Mouse (Mus musculus) subcutaneous adipose tissue, adult 2 months (tissue): ENCODE data around the gene Stx5a. TPM values are rescaled to one million over a fixed set of nuclear protein-coding genes. Genes with fewer than 3 reads are reported as not detected.

Experiments used
- polyA plus RNA-seq: library from polyadenylated mRNA; depleted of rRNA; stranded (reverse); fragments of >200 nt; gene quantifications from 2 replicates; pipeline ENCODE4 v1.2.3, GENCODE M21; 2012; ENCODE audit warnings: low replicate concordance; rRNA removed

Gene Stx5a
- polyA plus RNA-seq = 89.0 and 134 TPM in 2 replicates

DNA sequence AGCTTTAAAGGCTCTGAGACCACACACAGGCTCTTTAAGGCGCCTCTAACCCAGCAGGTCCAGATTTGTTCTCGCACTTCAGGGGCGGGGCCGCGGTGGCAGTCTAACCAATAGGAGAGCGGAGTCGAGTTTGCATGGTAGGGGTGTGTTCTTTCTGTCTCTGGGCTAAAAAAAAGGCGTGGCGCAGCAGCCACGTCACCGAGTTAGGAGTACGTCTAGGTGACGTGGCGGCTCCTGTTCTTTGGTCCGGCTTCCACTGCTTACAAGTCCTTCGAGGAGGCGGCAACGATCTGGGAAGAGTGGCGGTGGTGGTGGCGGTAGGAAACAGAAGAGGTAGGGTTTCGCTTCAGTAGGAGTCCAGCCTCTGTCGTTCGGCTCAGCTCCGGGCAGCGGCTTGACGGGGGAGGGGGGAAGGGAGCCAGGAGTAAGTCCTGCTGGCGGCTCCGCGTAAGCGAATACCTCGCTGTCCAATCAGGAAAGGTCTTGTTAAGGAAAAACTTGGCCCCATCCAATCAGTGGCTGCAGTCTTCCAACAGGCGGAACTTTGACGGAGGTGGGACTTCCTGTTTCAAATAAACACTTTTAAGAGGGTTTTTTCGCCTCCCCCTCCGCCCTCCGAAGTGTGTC lies at the start of gene Stx5a:
Gene Stx5a, plus strand, starts transcription at position 171 of the 627 bp plus-strand sequence.

DNA sequence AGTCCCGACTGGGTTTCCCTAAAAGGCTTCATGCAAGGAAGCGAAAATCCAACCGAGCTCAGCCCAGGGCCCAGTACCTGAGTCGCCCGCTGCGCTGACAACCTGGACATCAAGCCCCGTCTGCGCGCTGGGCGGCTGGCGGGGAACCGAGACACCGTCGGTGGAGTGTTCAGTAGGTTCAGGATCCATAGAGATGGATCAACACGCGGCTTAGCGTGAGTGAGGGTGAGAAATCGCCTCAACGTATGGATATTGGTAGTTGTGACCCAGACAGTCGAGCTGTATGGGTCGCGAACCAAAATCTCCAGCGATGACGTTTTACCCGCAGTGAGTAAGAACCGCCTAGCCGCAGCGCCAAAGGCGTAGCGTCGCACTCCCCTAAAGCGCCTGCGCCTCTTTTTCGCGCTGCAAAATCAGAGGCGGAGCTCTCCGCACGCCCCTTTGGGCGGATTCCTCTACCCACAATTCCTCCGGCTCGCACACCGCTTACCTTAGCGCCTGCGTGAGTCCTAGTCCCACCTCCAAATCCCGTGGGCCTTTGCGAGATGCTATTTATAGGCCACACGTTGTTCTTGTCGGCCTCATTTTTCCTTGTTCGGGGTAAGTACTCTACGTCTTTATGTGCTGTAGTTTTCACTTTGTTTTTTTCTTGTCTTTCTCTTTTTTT lies 18.2 kb upstream of the Stx5a start, which contains the start of gene Slc3a2:
Gene Slc3a2, minus strand, starts transcription at position 463 of the 667 bp plus-strand sequence.

DNA sequence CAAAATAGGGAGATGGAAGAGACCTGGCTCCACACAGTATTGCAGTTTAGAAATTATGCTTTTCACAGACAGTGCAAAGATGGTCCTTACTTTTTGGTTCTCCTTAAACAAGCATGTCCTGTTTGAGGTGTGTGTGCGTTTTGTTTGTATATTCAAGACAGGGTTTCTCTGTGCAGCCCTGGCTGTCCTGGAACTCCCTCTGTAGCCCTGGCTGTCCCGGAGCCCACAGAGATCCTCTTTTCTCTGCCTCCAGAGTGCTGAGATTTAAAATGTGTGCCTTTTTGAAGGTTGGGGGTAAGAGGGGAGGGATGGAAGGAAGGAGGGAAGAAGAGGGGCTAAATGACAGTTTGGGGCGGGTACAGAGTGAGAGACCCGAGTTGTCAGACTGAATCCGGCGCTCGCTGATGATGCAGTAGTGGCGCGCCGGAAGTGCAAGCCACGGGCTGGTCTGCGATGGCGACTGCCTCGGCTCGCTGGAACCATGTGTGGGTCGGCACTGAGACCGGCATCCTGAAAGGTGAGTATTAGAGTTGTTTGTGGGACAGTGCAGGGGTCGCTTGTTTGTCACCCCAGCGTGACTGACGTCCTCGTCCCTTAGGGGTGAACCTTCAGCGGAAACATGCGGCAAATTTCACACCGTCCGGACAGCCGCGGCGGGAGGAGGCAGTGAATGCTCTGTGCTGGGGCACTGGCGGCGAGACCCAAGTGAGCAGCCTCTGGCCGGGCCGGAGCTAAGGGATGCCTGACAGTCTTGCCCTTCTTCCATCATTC lies 5.6 kb upstream of the Stx5a start, which contains the start of gene Wdr74:
Gene Wdr74, plus strand, starts transcription at position 439 of the 771 bp plus-strand sequence.

DNA sequence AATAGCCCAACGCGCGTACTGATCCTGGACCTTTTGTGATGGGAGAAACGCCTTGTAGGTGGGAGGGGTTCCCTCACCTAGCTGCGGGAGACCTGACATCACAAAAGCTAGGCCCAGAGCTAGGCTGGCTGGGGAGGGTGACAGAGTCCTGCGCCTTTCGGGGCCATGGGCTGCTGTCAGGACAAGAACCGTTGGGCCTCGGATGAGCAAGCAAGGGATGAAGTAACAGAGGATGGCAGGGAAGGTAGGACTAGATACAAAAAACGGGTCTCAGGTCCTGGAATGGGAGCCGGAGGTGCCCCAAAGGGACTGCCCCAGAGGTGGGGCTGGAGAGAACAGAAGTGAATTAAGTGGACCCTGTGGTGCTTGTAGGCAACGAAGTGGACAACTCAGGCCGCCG lies 610 bp upstream of the Stx5a start, which contains the start of gene 1700092M07Rik:
Gene 1700092M07Rik, plus strand, starts transcription at position 116 of the 400 bp plus-strand sequence.

DNA sequence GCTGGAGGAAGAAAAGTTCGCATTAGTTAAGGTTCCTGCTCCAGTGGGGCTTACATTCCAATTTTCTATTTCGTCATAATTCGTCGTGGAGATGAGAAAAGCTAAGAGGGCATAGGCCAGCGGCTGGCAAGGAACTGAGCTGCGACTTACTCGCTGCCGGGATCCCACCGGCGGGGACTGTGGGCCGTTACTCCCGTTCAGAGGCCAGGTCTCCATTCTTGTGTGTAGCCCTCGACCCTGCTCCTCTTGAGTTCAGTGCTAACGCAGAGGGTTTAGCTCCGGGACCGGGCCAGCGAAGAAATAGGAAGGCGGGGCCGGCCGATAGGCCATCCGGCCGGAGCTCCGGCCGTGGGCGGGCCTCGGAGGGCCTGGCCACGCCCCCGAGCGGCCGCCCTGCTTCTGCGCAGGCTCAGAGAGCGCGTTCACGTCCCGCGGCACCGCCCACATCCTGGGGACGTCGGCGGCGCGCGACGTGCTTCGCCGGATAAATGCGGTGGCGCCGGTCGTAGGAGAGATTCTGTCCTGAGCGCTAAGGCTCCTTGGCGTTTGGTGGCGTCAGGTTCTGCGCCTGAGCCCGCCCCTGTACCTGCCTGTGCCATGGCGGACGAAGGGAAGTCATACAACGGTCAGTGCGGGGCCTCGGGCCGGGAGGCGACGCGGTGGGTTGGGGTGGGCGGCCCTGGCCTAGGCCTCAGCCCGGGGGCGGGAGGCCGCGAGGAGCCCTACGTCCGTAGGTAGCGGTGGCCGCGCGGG lies 15.6 kb downstream of the Stx5a start, which contains the start of gene Nxf1:
Gene Nxf1, plus strand, starts transcription at position 439 of the 753 bp plus-strand sequence.

DNA sequence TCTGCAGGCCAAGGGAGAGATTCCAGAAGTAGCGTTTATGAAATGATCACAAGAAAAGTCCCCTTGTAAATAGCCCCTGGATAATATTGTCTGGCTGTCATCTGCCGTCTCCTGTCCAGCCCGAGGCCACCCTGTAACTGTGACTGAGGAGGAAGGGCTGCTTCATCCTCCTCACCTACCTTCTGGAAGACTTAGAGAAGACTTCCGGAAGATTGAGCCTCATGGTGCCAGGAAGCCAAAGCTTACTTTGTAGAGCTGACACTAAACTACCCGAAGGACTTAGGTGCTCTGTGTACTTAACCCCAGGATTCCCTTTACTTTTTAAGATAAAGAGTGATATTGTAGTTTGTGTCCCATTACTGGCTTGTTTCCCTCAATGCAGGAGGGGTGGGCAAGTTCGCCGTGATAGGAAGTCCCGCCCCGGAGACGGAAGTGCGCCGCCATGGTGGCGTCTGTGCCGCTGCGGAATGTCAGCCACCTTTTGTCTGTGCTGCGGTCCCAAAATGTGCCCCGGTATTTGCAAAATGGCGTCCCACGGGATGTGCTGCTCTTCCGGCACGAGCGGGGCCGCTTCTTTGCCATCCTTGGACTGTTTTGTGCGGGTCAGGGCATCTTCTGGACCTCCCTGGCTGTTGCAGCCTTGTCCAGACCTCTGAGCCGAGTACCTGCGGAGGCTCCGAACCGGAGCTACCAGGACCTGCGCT lies 29.5 kb downstream of the Stx5a start, which contains the start of gene Tmem223:
Gene Tmem223, plus strand, starts transcription at position 430 of the 704 bp plus-strand sequence.

DNA sequence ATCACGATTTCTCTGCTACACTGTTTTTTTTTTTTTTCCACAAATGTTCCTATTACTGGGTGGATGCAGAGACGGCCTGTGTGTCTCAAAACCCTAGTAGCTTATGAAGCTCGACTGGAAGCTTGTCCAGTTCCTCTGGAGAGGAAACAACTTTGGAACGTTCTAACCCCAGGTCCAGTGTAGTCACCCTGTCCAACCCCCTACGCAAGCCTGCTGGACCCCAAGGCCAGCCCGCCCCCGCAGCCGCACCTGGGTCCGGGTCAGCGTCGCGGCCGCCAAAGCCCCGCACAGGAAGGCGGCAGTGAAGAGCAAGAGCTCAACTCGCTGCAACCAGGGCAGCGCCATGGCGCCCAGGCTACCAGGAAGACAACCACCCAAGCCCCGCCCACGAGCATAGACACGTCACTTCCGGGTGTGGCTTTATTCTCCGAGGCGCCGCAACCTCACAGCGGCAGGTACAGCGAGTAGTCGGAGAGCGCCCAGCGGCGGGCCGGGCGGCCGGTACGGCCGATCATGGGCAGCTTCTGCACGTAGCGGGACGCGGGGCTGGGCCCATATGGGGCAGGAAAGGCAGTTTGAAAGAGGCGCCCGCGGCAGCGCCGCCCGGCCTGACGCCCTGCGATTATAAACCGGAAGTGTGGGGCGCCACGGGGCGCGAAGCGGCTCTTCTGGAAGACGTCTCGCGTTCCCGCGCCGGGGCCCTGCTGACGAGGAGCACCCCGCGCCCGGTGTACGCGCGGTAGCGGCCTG lies 33.0 kb downstream of the Stx5a start, which contains the start of gene Tmem179b:
Gene Tmem179b, minus strand, starts transcription at position 382 of the 750 bp plus-strand sequence.

DNA sequence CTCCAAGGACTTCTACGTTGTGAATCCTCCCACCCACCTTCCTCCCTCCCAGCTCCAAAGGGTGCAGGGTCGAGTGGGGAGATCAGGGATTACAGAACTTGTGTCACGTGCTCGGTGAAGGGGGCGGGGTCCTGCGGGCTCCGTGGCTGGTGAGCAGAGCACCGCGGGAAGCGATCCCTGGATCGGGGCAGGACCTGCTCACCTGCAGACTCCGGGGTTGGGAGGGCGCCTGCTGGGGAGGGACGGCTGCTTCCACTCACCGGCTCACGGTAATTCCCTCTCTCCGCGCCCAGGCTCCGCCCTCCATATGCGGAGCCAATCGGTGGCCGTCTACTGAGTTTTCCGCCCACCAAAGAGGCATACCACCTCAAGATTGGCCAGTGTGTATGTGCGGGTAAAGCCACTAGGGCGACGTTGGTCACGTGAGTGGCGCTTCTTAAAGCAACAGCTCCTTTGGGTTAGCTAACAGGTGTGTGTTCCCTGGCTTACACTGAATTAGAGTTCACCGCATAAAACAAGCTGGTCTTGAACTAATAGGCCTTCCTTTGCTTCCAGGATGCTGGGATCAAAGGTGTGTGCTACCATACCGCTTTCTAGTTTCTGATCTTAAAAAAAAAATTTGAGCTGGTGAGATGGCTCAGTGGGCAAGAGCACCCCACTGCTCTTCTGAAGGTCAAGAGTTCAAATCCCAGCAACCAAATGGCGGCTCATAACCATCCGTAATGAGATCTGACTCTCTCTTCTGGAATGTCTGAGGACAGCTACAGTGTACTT lies 45.0 kb downstream of the Stx5a start, which contains the start of gene Taf6l:
Gene Taf6l, minus strand, starts transcription at position 410 of the 774 bp plus-strand sequence.

DNA sequence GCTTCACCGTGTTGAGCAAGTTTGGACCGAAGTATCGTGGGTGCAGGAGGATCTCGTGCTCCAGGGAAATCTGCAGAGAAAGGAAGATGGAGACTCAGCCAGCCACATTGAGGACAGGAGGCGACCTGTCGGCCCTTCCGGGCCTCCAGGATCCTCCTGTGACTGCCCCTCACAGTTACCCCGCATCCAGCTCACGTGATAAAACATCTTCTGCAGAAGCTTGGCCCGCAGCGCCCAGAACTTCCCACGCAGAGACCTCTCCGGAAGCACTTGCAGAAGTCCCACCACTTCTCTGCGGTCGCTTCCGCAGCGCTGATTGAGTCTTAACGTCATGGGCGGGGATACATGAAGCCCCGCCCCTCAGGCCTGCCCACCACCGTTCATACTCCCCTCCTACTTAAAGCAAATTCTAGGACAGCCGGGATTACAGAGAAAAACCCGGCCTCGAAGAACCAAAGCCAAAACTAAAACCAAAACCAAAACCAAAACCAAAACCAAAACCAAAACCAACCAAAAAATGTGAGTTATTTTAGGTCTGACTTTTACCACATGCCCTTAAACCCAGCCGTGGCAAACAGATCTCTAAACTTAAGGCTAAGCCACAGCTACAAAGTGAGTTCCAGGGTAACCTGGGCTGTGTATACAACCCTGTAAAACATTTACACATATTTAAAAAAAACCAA lies 57.2 kb downstream of the Stx5a start, which contains the start of gene Polr2g:
Gene Polr2g, minus strand, starts transcription at position 314 of the 683 bp plus-strand sequence.

DNA sequence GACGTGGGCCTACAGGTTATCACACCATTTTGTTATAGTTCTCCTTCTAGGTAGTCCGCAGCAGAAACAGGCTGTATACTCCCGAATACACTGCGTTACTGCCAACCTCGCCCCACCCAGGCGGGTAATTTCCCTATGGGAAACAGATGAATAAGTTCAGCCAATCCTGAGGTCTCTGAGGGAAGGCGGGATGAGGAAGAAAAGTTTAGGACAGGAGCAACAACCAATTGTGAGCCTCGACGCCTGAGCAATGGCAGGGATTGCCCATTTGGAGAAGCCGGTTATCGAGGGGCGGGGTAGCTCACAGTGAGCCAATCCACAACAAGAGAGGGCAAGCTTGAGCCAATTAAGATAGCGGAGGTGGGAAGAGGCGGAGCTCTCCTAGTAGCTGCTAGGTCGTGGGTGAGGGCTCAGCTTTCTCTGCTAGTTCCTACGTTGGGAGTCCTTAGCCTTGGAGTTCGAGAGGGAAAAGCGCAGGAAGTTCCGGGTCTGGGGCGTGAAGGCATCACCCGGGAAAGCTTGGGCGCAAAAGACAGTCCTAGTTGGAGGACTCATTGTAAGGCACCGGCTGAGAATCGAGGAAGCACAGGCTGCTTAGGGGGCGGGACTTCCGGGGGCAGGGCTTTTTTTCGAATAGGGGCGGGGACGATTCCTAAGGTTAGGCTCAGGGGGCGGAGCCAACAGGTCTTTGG lies 61.1 kb downstream of the Stx5a start, which contains the start of gene Zbtb3:
Gene Zbtb3, plus strand, starts transcription at position 426 of the 692 bp plus-strand sequence.

Other genes starting within 250 kb of the Stx5a start
- gene Slc22a8, start 150.2 kb upstream of the Stx5a start, polyA plus RNA-seq = 0.03 TPM in 1 of 2 replicates, not detected in the other
- gene Slc22a6, start 123.4 kb upstream of the Stx5a start, polyA plus RNA-seq = not detected in 2 replicates
- gene Chrm1, start 77.6 kb upstream of the Stx5a start, polyA plus RNA-seq = 0.15 TPM in 1 of 2 replicates, not detected in the other
- 230 and 245 TPM in 2 replicates for gene Slc3a2, start 18.0 kb upstream of the Stx5a start, polyA plus RNA-seq
- gene Wdr74, start 5.6 kb upstream of the Stx5a start, polyA plus RNA-seq = 29.9 and 51.4 TPM in 2 replicates
- gene 1700092M07Rik, start 695 bp upstream of the Stx5a start, polyA plus RNA-seq = not detected in 2 replicates
- gene Nxf1, start 15.7 kb downstream of the Stx5a start, polyA plus RNA-seq = 93.8 and 152 TPM in 2 replicates
- gene Tmem223, start 29.6 kb downstream of the Stx5a start, polyA plus RNA-seq = 255 and 279 TPM in 2 replicates
- 92.4 and 101 TPM in 2 replicates for gene Tmem179b, start 33.1 kb downstream of the Stx5a start, polyA plus RNA-seq
- 15.5 and 19.6 TPM in 2 replicates for gene Taf6l, start 45.0 kb downstream of the Stx5a start, polyA plus RNA-seq
- 72.1 and 72.3 TPM in 2 replicates for gene Polr2g, start 57.2 kb downstream of the Stx5a start, polyA plus RNA-seq
- gene Zbtb3, start 61.1 kb downstream of the Stx5a start, polyA plus RNA-seq = 2.1 and 3.7 TPM in 2 replicates
- 19.7 and 28.1 TPM in 2 replicates for gene Ttc9c, start 77.9 kb downstream of the Stx5a start, polyA plus RNA-seq
- 13.8 and 28.4 TPM in 2 replicates for gene Hnrnpul2, start 78.6 kb downstream of the Stx5a start, polyA plus RNA-seq
- gene AC129217.1, start 88.4 kb downstream of the Stx5a start, polyA plus RNA-seq = 1.4 TPM in 1 of 2 replicates, not detected in the other
- gene Bscl2, start 96.1 kb downstream of the Stx5a start, polyA plus RNA-seq = 401 and 771 TPM in 2 replicates
- gene Gng3, start 97.8 kb downstream of the Stx5a start, polyA plus RNA-seq = 0.45 and 1.2 TPM in 2 replicates
- gene Lrrn4cl, start 109.4 kb downstream of the Stx5a start, polyA plus RNA-seq = 14.5 and 30.5 TPM in 2 replicates
- 98.3 and 108 TPM in 2 replicates for gene Ubxn1, start 130.1 kb downstream of the Stx5a start, polyA plus RNA-seq
- gene Uqcc3, start 139.5 kb downstream of the Stx5a start, polyA plus RNA-seq = 37.3 and 43.9 TPM in 2 replicates
- gene Lbhd1, start 142.3 kb downstream of the Stx5a start, polyA plus RNA-seq = 2.7 and 4.3 TPM in 2 replicates
- gene Gm49403, start 142.5 kb downstream of the Stx5a start, polyA plus RNA-seq = not detected in 2 replicates
- 25.8 and 26.2 TPM in 2 replicates for gene 1810009A15Rik, start 147.4 kb downstream of the Stx5a start, polyA plus RNA-seq
- gene Gm49416, start 147.5 kb downstream of the Stx5a start, polyA plus RNA-seq = 0.34 TPM in 1 of 2 replicates, not detected in the other
- gene Ints5, start 151.6 kb downstream of the Stx5a start, polyA plus RNA-seq = 19.2 and 38.4 TPM in 2 replicates
- gene Ganab, start 156.7 kb downstream of the Stx5a start, polyA plus RNA-seq = 101 and 184 TPM in 2 replicates
- 78.6 and 99.5 TPM in 2 replicates for gene B3gat3, start 179.0 kb downstream of the Stx5a start, polyA plus RNA-seq
- 13.6 and 15.0 TPM in 2 replicates for gene Rom1, start 187.9 kb downstream of the Stx5a start, polyA plus RNA-seq
- gene Eml3, start 188.1 kb downstream of the Stx5a start, polyA plus RNA-seq = 53.7 and 84.8 TPM in 2 replicates
- 20.1 and 44.4 TPM in 2 replicates for gene Mta2, start 200.5 kb downstream of the Stx5a start, polyA plus RNA-seq
- 15.9 and 30.2 TPM in 2 replicates for gene Tut1, start 212.4 kb downstream of the Stx5a start, polyA plus RNA-seq
- 255 and 492 TPM in 2 replicates for gene Eef1g, start 225.6 kb downstream of the Stx5a start, polyA plus RNA-seq
- gene Ahnak, start 247.9 kb downstream of the Stx5a start, polyA plus RNA-seq = 56.5 and 94.9 TPM in 2 replicates